Mouse (Mus musculus): ENCODE results near the gene Lysmd4. TPM values are rescaled to one million over a fixed set of nuclear protein-coding genes. Genes with fewer than 3 reads are reported as not detected.

Gene Lysmd4
- total and polyA plus RNA-seq, 3 experiments, result 5.2 to 7.9 TPM; not detected in 1

GRCm38 (mm10) chr7:67183786-67184185, 38.6 kb upstream of the Lysmd4 start:
- Histone ChIP-seq H3K9me3 (replicated peaks; ENCODE audit: insufficient read depth, low read length) (no peaks in the 10 kb centered on the region), H3K4me1 (ENCODE audit: control insufficient read depth in 1 of 2, insufficient read depth in 2 of 2, low read length in 2 of 2) (no peaks in the 10 kb centered on the region), H3K27me3 (ENCODE audit: control insufficient read depth in 1 of 2, insufficient read depth in 2 of 2, low read length in 2 of 2) (peaks cover 0 to 2% of the 10 kb centered on the region in 2 experiments; a peak in 2 of 4 replicates), H3K4me3 (ENCODE audit: control insufficient read depth in 1 of 2, insufficient read depth in 1 of 2, low read depth in 2 of 2, low read length in 2 of 2) (no peak overlapping the region), H3K9ac (ENCODE audit: control insufficient read depth, low read depth, low read length, poor library complexity, severe bottlenecking) (no peak overlapping the region), H3K36me3 (ENCODE audit: control insufficient read depth in 1 of 2, insufficient read depth in 2 of 2, low read length in 2 of 2) (no peaks in the 10 kb centered on the region), H3K79me2 (ENCODE audit: control insufficient read depth, insufficient read depth, low read length, poor library complexity) (no peaks in the 10 kb centered on the region), H3K27ac (ENCODE audit: control insufficient read depth, low read depth, low read length) (no peak overlapping the region)
- no peak for DNase-seq (ENCODE audit: low read depth, low spot score)
- TF ChIP-seq MYC (IDR thresholded peaks at IDR 0.05; ENCODE audit: low read depth, low read length) (no peak), ZMIZ1 (IDR thresholded peaks at IDR 0.05; ENCODE audit: low read depth, low read length) (no peak), SIN3A (IDR thresholded peaks at IDR 0.05; ENCODE audit: low read length) (no peak), CTCF (IDR thresholded peaks at IDR 0.05 in 2 of 3, conservative IDR thresholded peaks at IDR 0.05 in 1 of 3; ENCODE audit: control insufficient read depth in 1 of 3, insufficient read depth in 1 of 3, low read depth in 2 of 3, low read length in 3 of 3, poor library complexity in 1 of 3, severe bottlenecking in 1 of 3) (no peak), USF1 (IDR thresholded peaks at IDR 0.05; ENCODE audit: low read depth, low read length) (no peak), E2F4 (IDR thresholded peaks at IDR 0.05; ENCODE audit: borderline replicate concordance, low read depth, low read length) (no peak), GABPA (IDR thresholded peaks at IDR 0.05; ENCODE audit: low read depth, low read length) (no peak), HCFC1 (IDR thresholded peaks at IDR 0.05; ENCODE audit: low read depth, low read length) (no peak)

GRCm38 (mm10) chr7:67199412-67199811, 22.9 kb upstream of the Lysmd4 start:
- H3K4me3 ChIP-seq (ENCODE audit: control insufficient read depth in 1 of 2, insufficient read depth in 1 of 2, low read depth in 2 of 2, low read length in 2 of 2), result no peak overlapping the region
- H3K4me1 ChIP-seq (ENCODE audit: control insufficient read depth in 1 of 2, insufficient read depth in 2 of 2, low read length in 2 of 2), result no peaks in the 10 kb centered on the region
- no peaks in the 10 kb centered on the region; a peak in 1 of 4 replicates for H3K36me3 ChIP-seq (ENCODE audit: control insufficient read depth in 1 of 2, insufficient read depth in 2 of 2, low read length in 2 of 2)
- H3K9me3 ChIP-seq (replicated peaks; ENCODE audit: insufficient read depth, low read length), result no peaks in the 10 kb centered on the region
- H3K27me3 ChIP-seq (ENCODE audit: control insufficient read depth in 1 of 2, insufficient read depth in 2 of 2, low read length in 2 of 2), result no peaks in the 10 kb centered on the region; a peak in 1 of 4 replicates
- DNase-seq (ENCODE audit: low read depth, low spot score), result peak; percentile 64
- no peak overlapping the region for H3K27ac ChIP-seq (ENCODE audit: control insufficient read depth, low read depth, low read length)
- H3K9ac ChIP-seq (ENCODE audit: control insufficient read depth, low read depth, low read length, poor library complexity, severe bottlenecking), result no peak overlapping the region
- no peaks in the 10 kb centered on the region for H3K79me2 ChIP-seq (ENCODE audit: control insufficient read depth, insufficient read depth, low read length, poor library complexity)
- no peak for TF ChIP-seq TAL1 (IDR thresholded peaks at IDR 0.05; ENCODE audit: low read length)
- TF ChIP-seq ETS1 (IDR thresholded peaks at IDR 0.05; ENCODE audit: low read depth, low read length), result no peak
- no peak for TF ChIP-seq NELFE (IDR thresholded peaks at IDR 0.05; ENCODE audit: low read depth, low read length)
- TF ChIP-seq ZMIZ1 (IDR thresholded peaks at IDR 0.05; ENCODE audit: low read depth, low read length), result no peak
- no peak for TF ChIP-seq BHLHE40 (IDR thresholded peaks at IDR 0.05; ENCODE audit: borderline replicate concordance, low read depth, low read length)
- TF ChIP-seq CTCF (IDR thresholded peaks at IDR 0.05 in 2 of 3, conservative IDR thresholded peaks at IDR 0.05 in 1 of 3; ENCODE audit: control insufficient read depth in 1 of 3, insufficient read depth in 1 of 3, low read depth in 2 of 3, low read length in 3 of 3, poor library complexity in 1 of 3, severe bottlenecking in 1 of 3), result peak; percentile 86 to 92 (median 88)
- TF ChIP-seq MAZ (IDR thresholded peaks at IDR 0.05; ENCODE audit: low read depth, low read length), result no peak
- no peak for TF ChIP-seq GABPA (IDR thresholded peaks at IDR 0.05; ENCODE audit: low read depth, low read length)
- no peak for TF ChIP-seq USF2 (IDR thresholded peaks at IDR 0.05; ENCODE audit: borderline replicate concordance in 1 of 2, insufficient read depth in 1 of 2, low read depth in 1 of 2, low read length in 2 of 2)
- no peak for TF ChIP-seq ELF1 (IDR thresholded peaks at IDR 0.05; ENCODE audit: low read depth, low read length)
- TF ChIP-seq POLR2A (IDR thresholded peaks at IDR 0.05; ENCODE audit: control insufficient read depth in 1 of 2, insufficient read depth in 1 of 2, low read depth in 1 of 2, low read length in 2 of 2, poor library complexity in 1 of 2), result no peak
- TF ChIP-seq ZC3H11A (IDR thresholded peaks at IDR 0.05; ENCODE audit: low read depth, low read length), result peak; percentile 71
- no peak for TF ChIP-seq JUND (IDR thresholded peaks at IDR 0.05; ENCODE audit: low read depth, low read length)
- no peak for TF ChIP-seq KAT2A (conservative IDR thresholded peaks at IDR 0.05; ENCODE audit: low read depth, low read length)
- no peak for TF ChIP-seq MYC (IDR thresholded peaks at IDR 0.05; ENCODE audit: low read depth, low read length)
- TF ChIP-seq SMC3 (IDR thresholded peaks at IDR 0.05; ENCODE audit: low read depth, low read length), result peak; percentile 86
- TF ChIP-seq RAD21 (IDR thresholded peaks at IDR 0.05; ENCODE audit: low read depth, low read length), result peak; percentile 84
- TF ChIP-seq MEF2A (IDR thresholded peaks at IDR 0.05; ENCODE audit: extremely low read depth, insufficient replicate concordance, low read depth, low read length, poor library complexity, severe bottlenecking), result no peak
- no peak for TF ChIP-seq NRF1 (IDR thresholded peaks at IDR 0.05; ENCODE audit: insufficient read depth, low read depth, low read length, poor library complexity, severe bottlenecking)
- no peak for TF ChIP-seq GATA1 (IDR thresholded peaks at IDR 0.05; ENCODE audit: low read depth, low read length)
- no peak for TF ChIP-seq MYB (IDR thresholded peaks at IDR 0.05; ENCODE audit: low read depth, low read length)
- TF ChIP-seq ZNF384 (IDR thresholded peaks at IDR 0.05; ENCODE audit: low read depth, low read length), result no peak
- TF ChIP-seq RCOR1 (IDR thresholded peaks at IDR 0.05; ENCODE audit: low read depth, low read length), result no peak
- no peak for TF ChIP-seq UBTF (IDR thresholded peaks at IDR 0.05; ENCODE audit: borderline replicate concordance, insufficient read depth, low read depth, low read length)
- TF ChIP-seq POLR2AphosphoS5 (IDR thresholded peaks at IDR 0.05; ENCODE audit: borderline replicate concordance, low read depth, low read length), result no peak
- no peak for TF ChIP-seq MAX (IDR thresholded peaks at IDR 0.05; ENCODE audit: low read length)
- TF ChIP-seq EP300 (IDR thresholded peaks at IDR 0.05; ENCODE audit: low read depth in 1 of 2, low read length in 2 of 2), result no peak
